Mouse (Mus musculus) lung, embryonic 15.5 days (tissue): ENCODE results near the gene Stx2. TPM values are rescaled to one million over a fixed set of nuclear protein-coding genes. Genes with fewer than 3 reads are reported as not detected.
A peak's percentile ranks its signal among the peaks of the same experiment; 100 is the strongest.

ENCODE experiments used
- ATAC-seq: fragments of 200-750 bp; cut with Nextera tagmentation; 2 replicates; pipeline ENCODE4 v1.8.0; 2017; ENCODE audit warnings: moderate number of reproducible peaks, borderline replicate concordance; ENCODE audit not compliant: low FRiP score, low TSS enrichment; ENCODE audit errors: extremely low read depth
- H3K27ac ChIP-seq: fragments of 300-500 bp; sonication (generic); 2 replicates; pipeline ENCODE4 v1.5.1; 2015; ENCODE audit warnings: moderate library complexity, mild to moderate bottlenecking, inconsistent platforms
- H3K27me3 ChIP-seq: fragments of 300-500 bp; sonication (generic); 2 replicates; pipeline ENCODE4 v1.6.1; 2015; ENCODE audit warnings: inconsistent platforms
- H3K36me3 ChIP-seq: fragments of 300-500 bp; sonication (generic); 2 replicates; pipeline ENCODE4 v1.6.1; 2015; ENCODE audit warnings: inconsistent platforms
- H3K4me1 ChIP-seq: fragments of 300-500 bp; sonication (generic); 2 replicates; pipeline ENCODE4 v1.6.1; 2015; ENCODE audit warnings: inconsistent platforms
- H3K4me2 ChIP-seq: fragments of 300-500 bp; sonication (generic); 2 replicates; pipeline ENCODE4 v1.6.1; 2015; ENCODE audit warnings: inconsistent platforms, mild to moderate bottlenecking, moderate library complexity
- H3K4me3 ChIP-seq: fragments of 300-500 bp; sonication (generic); 2 replicates; pipeline ENCODE4 v1.5.1; 2015; ENCODE audit warnings: mild to moderate bottlenecking, inconsistent platforms
- H3K9ac ChIP-seq: fragments of 300-500 bp; sonication (generic); 2 replicates; pipeline ENCODE4 v1.6.1; 2015; ENCODE audit warnings: inconsistent platforms
- H3K9me3 ChIP-seq: fragments of 300-500 bp; sonication (generic); 2 replicates; pipeline ENCODE4 v1.6.1; 2016; ENCODE audit warnings: inconsistent platforms
- WGBS: fragments of 180-500 bp; shearing (Covaris S2); methylation state at CpG from one replicate; pipeline ENCODE4 v1.1.7; 2015; 5-methylcytosine and 5-hydroxymethylcytosine counted together
- polyA plus RNA-seq: library from polyadenylated mRNA; unstranded; fragments of >200 nt; fragmentation: Nextera tagmentation; extraction: Ambion mirVana; gene quantifications from 2 replicates; pipeline ENCODE4 v1.2.1, GENCODE M21; 2015

Gene Stx2
- polyA plus RNA-seq, 1 experiment from 2014 or later, result 28.3 TPM

DNA sequence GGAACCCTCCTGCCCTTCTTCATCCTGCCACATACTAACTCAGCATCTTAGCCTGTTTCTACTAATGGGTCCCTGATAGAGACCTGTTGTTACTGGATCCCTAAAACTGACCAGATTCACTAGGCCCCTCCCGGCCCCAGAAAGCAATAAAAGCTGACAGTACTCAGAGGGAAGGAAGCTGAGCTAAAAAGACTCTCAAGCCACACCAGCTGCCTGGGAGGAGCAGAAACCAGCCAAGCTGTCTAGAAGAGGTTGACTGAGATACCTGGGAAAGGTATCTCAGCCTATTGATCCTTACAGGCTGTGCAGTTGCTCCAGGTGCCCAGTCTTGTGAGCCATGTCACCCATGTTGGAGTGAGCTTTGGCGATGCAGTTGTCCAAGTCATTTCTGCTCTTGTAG is 17.4 kb upstream of the Stx2 start:
- H3K4me1 ChIP-seq, result peaks cover 10% of the 10 kb centered on the region
- 78% methylated on average over 2 of the region's 2 CpGs for WGBS
- no peak overlapping the region for H3K4me3 ChIP-seq
- H3K27me3 ChIP-seq, result no peaks in the 10 kb centered on the region
- no peaks in the 10 kb centered on the region for H3K9me3 ChIP-seq
- H3K4me2 ChIP-seq, result no peak overlapping the region
- H3K27ac ChIP-seq, result no peak overlapping the region
- H3K36me3 ChIP-seq, result peaks cover 34% of the 10 kb centered on the region
- no peak overlapping the region for H3K9ac ChIP-seq
- ATAC-seq, result no peak

DNA sequence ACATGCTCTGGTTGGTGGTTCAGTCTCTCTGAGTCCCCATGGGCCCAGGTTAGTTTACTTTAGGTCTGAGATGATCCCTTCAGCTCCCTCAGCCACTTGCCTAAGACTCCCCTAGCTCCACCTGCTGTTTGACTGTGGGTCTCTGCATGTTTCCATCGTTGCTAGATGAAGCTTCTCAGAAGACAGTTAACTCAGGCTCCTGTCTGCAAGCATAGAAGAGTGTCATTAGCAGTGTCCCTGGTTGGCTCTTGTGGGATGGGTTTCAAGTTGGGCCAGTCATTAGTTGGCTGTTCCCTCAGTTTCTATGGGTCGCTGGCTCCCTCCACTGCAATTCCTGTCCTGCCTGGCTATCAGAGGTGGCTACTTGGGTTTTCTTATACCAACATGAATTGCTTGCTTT is 16.7 kb upstream of the Stx2 start:
- Histone ChIP-seq H3K4me3 (no peak overlapping the region), H3K4me1 (peaks cover 10% of the 10 kb centered on the region), H3K9ac (no peak overlapping the region), H3K36me3 (peaks cover 34% of the 10 kb centered on the region), H3K27me3 (no peaks in the 10 kb centered on the region), H3K4me2 (no peak overlapping the region), H3K9me3 (no peaks in the 10 kb centered on the region), H3K27ac (no peak overlapping the region)
- ATAC-seq, result no peak
- WGBS, result 43% methylated on average over 2 of the region's 2 CpGs

DNA sequence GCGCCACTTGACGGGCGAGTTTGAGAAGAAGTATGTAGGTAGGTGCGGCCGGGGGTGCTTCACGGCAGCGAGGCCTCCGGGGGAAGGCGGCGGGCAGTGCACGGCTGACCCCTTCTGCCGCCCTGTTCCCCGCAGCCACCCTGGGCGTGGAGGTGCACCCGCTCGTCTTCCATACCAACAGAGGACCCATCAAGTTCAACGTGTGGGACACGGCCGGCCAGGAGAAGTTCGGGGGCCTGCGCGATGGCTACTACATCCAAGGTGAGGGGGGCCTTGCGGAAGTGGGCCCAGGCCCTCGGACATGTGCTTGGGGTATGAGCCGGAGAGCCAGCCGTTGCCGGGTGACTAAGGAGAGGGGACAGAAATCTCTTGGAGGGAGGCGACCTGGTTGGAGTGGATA is 12.4 kb upstream of the Stx2 start:
- peak overlapping the region; percentile 71 for H3K4me2 ChIP-seq
- H3K27me3 ChIP-seq, result no peaks in the 10 kb centered on the region
- H3K9ac ChIP-seq, result peak overlapping the region; percentile 95
- H3K4me3 ChIP-seq, result peak overlapping the region; percentile 96
- peak; percentile 11 for ATAC-seq
- H3K4me1 ChIP-seq, result peaks cover 16% of the 10 kb centered on the region
- peak overlapping the region; percentile 98 for H3K27ac ChIP-seq
- peaks cover 26% of the 10 kb centered on the region for H3K36me3 ChIP-seq
- H3K9me3 ChIP-seq, result no peaks in the 10 kb centered on the region
- 4% methylated on average over 28 of the region's 28 CpGs for WGBS

DNA sequence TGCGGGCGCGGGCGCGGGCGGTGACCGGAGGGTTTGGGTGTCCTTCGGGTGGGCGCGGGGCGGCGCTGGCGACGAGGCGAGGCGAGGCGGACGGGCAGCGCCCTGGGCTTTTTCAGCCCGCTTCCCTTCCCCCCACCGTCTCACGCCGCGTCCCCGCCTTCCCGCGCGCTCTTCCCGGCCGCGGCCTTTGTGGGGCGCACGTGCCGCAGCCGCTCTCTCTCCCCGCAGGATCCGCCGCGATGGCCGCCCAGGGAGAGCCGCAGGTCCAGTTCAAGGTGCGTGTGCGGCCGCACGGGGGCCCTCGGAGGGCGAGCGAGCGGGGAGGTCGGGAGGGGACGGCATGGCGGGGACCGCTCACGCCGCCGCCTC is 11.9 kb upstream of the Stx2 start:
- peak; percentile 79 for ATAC-seq
- Histone ChIP-seq H3K27ac (peak overlapping the region; percentile 98), H3K4me2 (peak overlapping the region; percentile 71), H3K9ac (peak overlapping the region; percentile 95), H3K4me1 (peaks cover 16% of the 10 kb centered on the region), H3K27me3 (no peaks in the 10 kb centered on the region), H3K36me3 (peaks cover 22% of the 10 kb centered on the region), H3K4me3 (peak overlapping the region; percentile 96), H3K9me3 (no peaks in the 10 kb centered on the region)
- under 1% methylated on average over 43 of the region's 56 CpGs for WGBS

DNA sequence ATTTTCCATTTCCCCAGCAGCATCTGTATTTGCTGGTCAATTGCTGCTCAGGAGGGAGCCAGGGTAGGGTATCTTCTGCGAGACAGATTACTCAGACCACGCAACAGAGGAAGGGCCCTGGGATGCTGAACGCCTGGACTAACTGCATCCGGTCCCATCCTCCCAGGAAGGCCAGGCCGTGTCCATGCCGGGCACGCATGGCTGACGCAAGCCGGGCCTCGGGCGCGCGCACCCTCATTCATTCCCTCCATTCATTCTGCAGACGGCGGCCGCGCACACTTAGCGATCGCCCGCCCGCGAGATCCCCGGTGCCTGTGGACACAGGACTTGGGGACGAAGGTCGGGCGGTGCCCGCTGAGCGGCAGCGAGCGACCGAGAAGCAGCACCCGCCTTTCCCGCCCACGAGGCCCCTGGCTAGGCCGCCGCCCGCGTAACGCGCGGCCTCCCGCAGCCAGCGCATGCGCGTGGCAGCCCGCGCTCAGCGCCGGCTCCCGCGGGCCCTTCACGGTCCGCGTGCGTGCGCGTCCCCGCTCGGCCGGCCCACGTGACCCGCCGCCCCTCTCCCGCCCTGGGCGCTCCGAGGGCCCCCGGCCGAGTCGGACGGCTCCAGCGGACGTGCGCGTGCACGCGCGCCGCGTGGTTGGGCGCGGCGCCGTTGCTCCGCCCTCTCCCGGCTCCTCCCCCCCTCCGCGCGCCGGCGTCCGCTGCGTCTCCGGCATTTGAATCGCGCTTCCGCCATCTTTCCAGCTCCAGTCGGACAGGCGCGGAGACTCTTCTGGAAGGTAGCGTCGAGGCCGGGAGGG is 11.3 kb upstream of the Stx2 start, which contains the start of gene Ran:
Gene Ran, plus strand, starts transcription at position 573 of the 803 bp plus-strand sequence.
- H3K4me2 ChIP-seq, result peak within 1 kb of the TSS; percentile 71
- peaks cover 16% of the 10 kb centered on the region for H3K36me3 ChIP-seq
- under 1% methylated on average over 85 of the region's 102 CpGs for WGBS
- H3K9ac ChIP-seq, result peak within 1 kb of the TSS; percentile 95
- ATAC-seq, result peak; percentile 95
- H3K9me3 ChIP-seq, result no peaks in the 10 kb centered on the region
- H3K27ac ChIP-seq, result peak within 1 kb of the TSS; percentile 98
- peak within 1 kb of the TSS; percentile 96 for H3K4me3 ChIP-seq
- H3K4me1 ChIP-seq, result peaks cover 16% of the 10 kb centered on the region
- no peaks in the 10 kb centered on the region for H3K27me3 ChIP-seq

DNA sequence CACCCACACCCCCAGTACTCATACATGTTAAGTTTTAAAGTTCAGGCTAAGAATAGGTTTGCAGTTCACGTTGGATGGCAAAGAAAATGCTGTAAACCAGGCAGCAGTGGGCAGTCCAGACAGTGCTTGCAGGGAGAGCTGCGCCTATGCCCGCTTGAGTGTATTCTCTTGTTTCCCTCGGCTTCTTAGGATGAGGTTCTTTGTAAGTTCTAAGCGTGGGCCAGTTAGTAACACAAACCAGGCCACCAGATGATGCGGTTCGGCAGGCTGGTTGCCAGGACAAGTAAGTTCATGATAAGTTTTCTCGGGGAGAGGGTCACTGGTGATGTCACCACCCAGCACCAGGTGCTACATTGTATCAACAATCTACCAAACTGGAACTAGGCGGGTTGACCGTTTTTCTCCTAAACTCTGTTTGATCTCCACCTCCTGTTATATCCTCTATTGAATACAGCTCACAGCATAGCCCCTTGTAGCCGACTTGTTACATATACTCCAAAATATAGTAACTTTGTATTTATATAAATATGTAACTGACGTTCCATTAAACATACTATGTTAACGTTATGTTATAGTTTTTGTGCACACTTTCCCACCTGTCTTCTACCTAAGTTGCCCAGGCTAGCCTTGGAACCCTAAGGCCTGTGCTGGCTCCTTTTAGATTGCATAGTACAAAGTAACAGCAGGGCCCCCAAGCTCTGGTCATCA is 10.6 kb upstream of the Stx2 start:
- 75% methylated on average over 13 of the region's 13 CpGs for WGBS
- H3K4me1 ChIP-seq, result peaks cover 16% of the 10 kb centered on the region
- H3K4me2 ChIP-seq, result peak overlapping the region; percentile 60
- no peaks in the 10 kb centered on the region for H3K27me3 ChIP-seq
- peaks cover 10% of the 10 kb centered on the region; the same call in 1 of the 2 replicates for H3K36me3 ChIP-seq
- H3K9ac ChIP-seq, result peak overlapping the region; percentile 58
- no peaks in the 10 kb centered on the region for H3K9me3 ChIP-seq
- ATAC-seq, result no peak
- peak overlapping the region; percentile 98 for H3K27ac ChIP-seq
- H3K4me3 ChIP-seq, result peak overlapping the region; percentile 96

DNA sequence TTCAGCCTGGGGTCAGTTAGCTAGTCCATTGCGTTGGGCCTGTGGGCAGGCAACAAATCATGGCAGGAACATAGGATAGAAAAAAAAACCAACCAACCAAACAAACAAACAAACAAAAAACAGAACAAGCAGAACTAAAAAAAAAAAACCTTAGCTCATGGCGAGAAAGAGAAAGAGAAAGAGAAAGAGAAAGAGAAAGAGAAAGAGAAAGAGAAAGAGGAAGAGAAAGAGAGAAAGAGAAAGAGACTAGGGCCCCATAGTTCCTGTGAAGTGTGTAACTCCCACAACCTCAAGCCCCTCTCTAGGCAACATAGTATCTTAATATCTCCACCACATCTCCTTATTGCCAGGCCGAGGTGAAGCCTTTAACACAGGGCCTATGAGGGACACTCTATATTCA is 8.0 kb upstream of the Stx2 start:
- Histone ChIP-seq H3K4me2 (no peak overlapping the region), H3K4me1 (peaks cover 8% of the 10 kb centered on the region), H3K4me3 (no peak overlapping the region), H3K27ac (no peak overlapping the region), H3K9me3 (no peaks in the 10 kb centered on the region), H3K36me3 (no peaks in the 10 kb centered on the region), H3K27me3 (no peaks in the 10 kb centered on the region), H3K9ac (no peak overlapping the region)
- WGBS, result 86% methylated on average over 3 of the region's 3 CpGs
- ATAC-seq, result no peak

DNA sequence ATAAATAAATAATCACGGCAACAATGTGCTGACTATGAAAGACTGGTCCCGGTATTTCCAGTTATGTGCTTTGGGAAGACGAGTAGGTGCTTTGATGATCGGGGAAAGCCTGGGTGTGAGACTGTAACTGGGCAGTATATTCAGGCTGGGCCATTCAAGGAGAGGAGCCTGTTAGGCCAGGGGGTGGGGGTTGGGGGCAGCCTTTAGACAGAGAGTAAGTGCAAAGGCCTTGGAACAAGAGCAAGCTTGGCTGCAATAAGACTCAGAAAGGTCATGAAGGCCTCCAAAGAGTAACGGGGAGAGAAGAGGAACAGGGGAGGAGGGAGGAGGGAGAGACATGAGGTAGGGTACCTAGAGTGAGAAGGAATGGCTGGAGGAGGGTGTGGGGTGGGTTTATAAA is 7.2 kb upstream of the Stx2 start:
- 74% methylated on average over 5 of the region's 5 CpGs for WGBS
- H3K27me3 ChIP-seq, result no peaks in the 10 kb centered on the region
- H3K36me3 ChIP-seq, result no peaks in the 10 kb centered on the region
- ATAC-seq, result no peak
- H3K4me2 ChIP-seq, result no peak overlapping the region
- H3K9me3 ChIP-seq, result no peaks in the 10 kb centered on the region
- H3K9ac ChIP-seq, result no peak overlapping the region
- H3K4me3 ChIP-seq, result no peak overlapping the region
- H3K27ac ChIP-seq, result no peak overlapping the region
- peaks cover 6% of the 10 kb centered on the region for H3K4me1 ChIP-seq

DNA sequence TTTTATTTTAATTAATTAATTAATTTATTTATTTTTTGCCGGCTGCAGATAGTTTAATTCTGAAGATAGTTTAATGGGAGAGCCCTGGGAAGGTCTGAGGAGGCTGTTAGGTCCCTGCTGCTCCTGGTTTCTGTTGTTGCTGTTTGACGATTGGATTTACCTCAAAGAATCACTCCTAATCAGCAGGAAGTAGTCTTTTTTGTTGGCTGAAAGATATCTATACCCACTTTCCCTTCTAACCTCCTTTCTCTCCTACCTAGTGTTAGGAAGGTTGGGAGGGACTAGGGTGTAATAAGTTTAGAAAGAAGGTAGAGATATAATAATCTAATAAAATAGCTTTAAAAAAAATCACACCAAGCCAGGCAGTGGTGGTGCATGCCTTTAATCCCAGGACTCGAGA is 6.6 kb upstream of the Stx2 start:
- WGBS, result 64% methylated on average over 3 of the region's 3 CpGs
- no peak overlapping the region for H3K9ac ChIP-seq

DNA sequence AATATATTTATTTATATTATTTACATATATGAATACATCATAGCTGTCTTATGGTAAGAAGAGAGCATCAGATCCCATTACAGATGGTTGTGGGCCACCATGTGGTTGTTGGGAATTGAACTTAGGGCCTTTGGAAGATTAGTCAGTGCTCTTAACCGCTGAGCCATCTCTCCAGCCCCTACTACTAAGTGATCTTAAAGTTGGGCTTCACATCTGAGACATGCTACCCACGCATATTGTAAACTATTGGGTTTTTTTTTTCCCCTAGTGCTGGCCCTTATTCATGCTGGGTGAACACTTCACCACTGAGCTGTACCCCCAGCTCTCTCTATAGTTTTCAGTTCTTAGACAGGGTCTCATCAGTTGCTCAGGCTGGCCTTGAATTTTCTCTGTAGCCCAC is 2.6 kb upstream of the Stx2 start:
- ATAC-seq, result no peak

More for the DNA sequence above, 6.6 kb upstream of the Stx2 start:
- H3K4me1 ChIP-seq, result peaks cover 6% of the 10 kb centered on the region
- H3K36me3 ChIP-seq, result no peaks in the 10 kb centered on the region
- ATAC-seq, result no peak
- H3K9me3 ChIP-seq, result no peaks in the 10 kb centered on the region
- no peaks in the 10 kb centered on the region for H3K27me3 ChIP-seq
- no peak overlapping the region for H3K4me3 ChIP-seq
- H3K27ac ChIP-seq, result no peak overlapping the region
- H3K4me2 ChIP-seq, result no peak overlapping the region

DNA sequence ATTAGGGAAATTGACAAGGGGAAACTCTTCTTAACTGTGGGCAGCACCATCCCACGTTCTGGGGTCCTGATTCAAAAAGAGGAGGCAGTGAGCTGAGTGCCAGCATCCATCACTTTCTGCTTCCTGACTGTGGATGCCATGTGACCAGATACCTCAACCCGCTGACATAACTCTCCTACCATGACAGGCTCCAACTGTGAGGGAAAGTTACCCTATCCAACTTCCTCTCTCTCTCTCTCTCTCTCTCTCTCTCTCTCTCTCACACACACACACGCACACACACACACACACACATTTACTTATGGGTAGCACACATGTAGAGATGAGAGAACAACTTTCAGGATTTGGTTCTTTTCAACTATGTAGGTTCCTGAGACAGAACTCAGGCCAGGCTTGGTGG is 1.2 kb upstream of the Stx2 start:
- Histone ChIP-seq H3K9ac (no peak overlapping the region), H3K9me3 (no peaks in the 10 kb centered on the region), H3K4me3 (no peak overlapping the region), H3K27ac (no peak overlapping the region), H3K36me3 (no peaks in the 10 kb centered on the region), H3K27me3 (no peaks in the 10 kb centered on the region), H3K4me1 (peaks cover 31% of the 10 kb centered on the region), H3K4me2 (no peak overlapping the region)
- 81% methylated on average over 3 of the region's 3 CpGs for WGBS
- ATAC-seq, result no peak

More for the DNA sequence above, 2.6 kb upstream of the Stx2 start:
- Histone ChIP-seq H3K27me3 (no peaks in the 10 kb centered on the region), H3K36me3 (no peaks in the 10 kb centered on the region), H3K4me3 (no peak overlapping the region), H3K4me2 (no peak overlapping the region), H3K4me1 (peaks cover 24% of the 10 kb centered on the region), H3K9me3 (no peaks in the 10 kb centered on the region), H3K9ac (no peak overlapping the region), H3K27ac (no peak overlapping the region)
- 53% methylated on average over 2 of the region's 2 CpGs for WGBS

DNA sequence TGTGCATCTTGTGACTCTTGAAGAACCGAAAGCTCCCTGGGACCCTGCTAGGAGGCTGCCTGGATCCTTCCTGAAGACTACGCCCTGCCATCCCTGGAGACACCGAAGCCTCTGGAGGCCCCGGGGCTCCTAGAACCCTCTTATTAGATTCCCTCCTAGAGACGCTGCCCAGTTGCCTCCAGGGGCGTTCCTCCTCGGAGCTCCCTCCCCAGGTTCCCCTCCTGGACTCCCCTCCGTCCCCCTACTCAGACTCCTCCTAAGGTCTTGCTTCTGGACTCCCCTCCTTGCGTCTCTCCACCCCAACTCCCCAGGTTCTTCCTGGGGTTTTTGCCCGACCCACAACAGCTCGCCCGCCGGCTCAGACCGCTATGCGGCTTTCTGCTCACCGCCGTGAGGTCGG is 366 bp downstream of the Stx2 start:
- ATAC-seq, result peak; percentile 41
- Histone ChIP-seq H3K4me3 (peak overlapping the region; percentile 62), H3K9me3 (no peaks in the 10 kb centered on the region), H3K4me1 (peaks cover 34% of the 10 kb centered on the region), H3K27me3 (no peaks in the 10 kb centered on the region), H3K9ac (peak overlapping the region; percentile 63), H3K27ac (no peak overlapping the region), H3K4me2 (peak overlapping the region; percentile 82), H3K36me3 (no peaks in the 10 kb centered on the region)
- under 1% methylated on average over 18 of the region's 18 CpGs for WGBS
